Mouse (Mus musculus): ENCODE results near the gene Kpna1. TPM values are rescaled to one million over a fixed set of nuclear protein-coding genes. Genes with fewer than 3 reads are reported as not detected.
"Not testable (repeated sequence)": the region's sequence is repeated elsewhere in the genome, so short reads cannot be mapped to it uniquely, and the experiment has no call there.

Kpna1 gene
- polyA plus RNA-seq, 1 experiment from 2014 or later, result 19.5 TPM

GRCm38 (mm10) chr16:35982902-35983516 is 4.5 kb downstream of the Kpna1 start:
- WGBS, result under 1% methylated on average over 43 of the region's 54 CpGs
- Histone ChIP-seq H3K36me3 (ENCODE audit: control insufficient read depth, insufficient read depth, low read length) (no peaks in the 10 kb centered on the region), H3K4me2 (replicated peaks; ENCODE audit: low read depth) (peak overlapping the region; percentile 69), H3K27me3 (ENCODE audit: control insufficient read depth, insufficient read depth, low read length) (0 out of 2 replicates have a peak, but pooled peaks cover 5% of the 10 kb centered on the region), H3K27ac (replicated peaks) (peak overlapping the region; percentile 100), H3K4me1 (replicated peaks; ENCODE audit: control insufficient read depth, insufficient read depth) (no peaks in the 10 kb centered on the region), H3K4me3 (ENCODE audit: low read depth, low read length) (peak overlapping the region; percentile 98), H3K9ac (ENCODE audit: low read length) (peak overlapping the region; percentile 93), H3K9me3 (ENCODE audit: control insufficient read depth, low read length) (no peaks in the 10 kb centered on the region)
- TF ChIP-seq EP300 (optimal IDR thresholded peaks at IDR 0.05), result no peak
- no peak for TF ChIP-seq CTCF (IDR thresholded peaks at IDR 0.05; ENCODE audit: low read depth)
- DNase-seq (ENCODE audit: low spot score) (peak; percentile 94), ATAC-seq (ENCODE audit: low FRiP score, low TSS enrichment) (peak; percentile 94)

- TF ChIP-seq CTCF (IDR thresholded peaks at IDR 0.05; ENCODE audit: low read depth) (no peak), EP300 (optimal IDR thresholded peaks at IDR 0.05) (no peak)
- peak; percentile 65 for ATAC-seq (ENCODE audit: low FRiP score, low TSS enrichment)
- H3K4me2 ChIP-seq (replicated peaks; ENCODE audit: low read depth), result peak overlapping the region; percentile 69
- 0 out of 2 replicates have a peak, but pooled peaks cover 5% of the 10 kb centered on the region for H3K27me3 ChIP-seq (ENCODE audit: control insufficient read depth, insufficient read depth, low read length)
- no peaks in the 10 kb centered on the region for H3K4me1 ChIP-seq (replicated peaks; ENCODE audit: control insufficient read depth, insufficient read depth)
- no peaks in the 10 kb centered on the region for H3K36me3 ChIP-seq (ENCODE audit: control insufficient read depth, insufficient read depth, low read length)
- DNase-seq (ENCODE audit: low spot score), result peak; percentile 73
- H3K4me3 ChIP-seq (ENCODE audit: low read depth, low read length), result peak overlapping the region; percentile 98
- H3K9ac ChIP-seq (ENCODE audit: low read length), result peak overlapping the region; percentile 93
- WGBS, result 0% methylated on average over 39 of the region's 86 CpGs
- peak overlapping the region; percentile 100 for H3K27ac ChIP-seq (replicated peaks)
- H3K9me3 ChIP-seq (ENCODE audit: control insufficient read depth, low read length), result no peaks in the 10 kb centered on the region
Observed at GRCm38 (mm10) chr16:35983517-35984101, 5.1 kb downstream of the Kpna1 start.

GRCm38 (mm10) chr16:35984471-35984870 is 5.9 kb downstream of the Kpna1 start:
- 35% methylated on average over 3 of the region's 3 CpGs for WGBS
- TF ChIP-seq CTCF (IDR thresholded peaks at IDR 0.05; ENCODE audit: low read depth) (no peak), EP300 (optimal IDR thresholded peaks at IDR 0.05) (no peak)
- DNase-seq (ENCODE audit: low spot score), result no peak
- Histone ChIP-seq H3K4me2 (replicated peaks; ENCODE audit: low read depth) (peak overlapping the region; percentile 69; the same call in 1 of the 2 replicates), H3K9ac (ENCODE audit: low read length) (no peak overlapping the region), H3K36me3 (ENCODE audit: control insufficient read depth, insufficient read depth, low read length) (no peaks in the 10 kb centered on the region), H3K4me3 (ENCODE audit: low read depth, low read length) (no peak overlapping the region), H3K27ac (replicated peaks) (no peak overlapping the region), H3K4me1 (replicated peaks; ENCODE audit: control insufficient read depth, insufficient read depth) (no peaks in the 10 kb centered on the region), H3K27me3 (ENCODE audit: control insufficient read depth, insufficient read depth, low read length) (0 out of 2 replicates have a peak, but pooled peaks cover 5% of the 10 kb centered on the region), H3K9me3 (ENCODE audit: control insufficient read depth, low read length) (no peaks in the 10 kb centered on the region)
- ATAC-seq (ENCODE audit: low FRiP score, low TSS enrichment), result no peak

- Histone ChIP-seq H3K4me2 (replicated peaks; ENCODE audit: low read depth) (no peak overlapping the region), H3K27ac (replicated peaks) (no peak overlapping the region), H3K4me1 (replicated peaks; ENCODE audit: control insufficient read depth, insufficient read depth) (no peaks in the 10 kb centered on the region), H3K4me3 (ENCODE audit: low read depth, low read length) (no peak overlapping the region), H3K9ac (ENCODE audit: low read length) (no peak overlapping the region), H3K9me3 (ENCODE audit: control insufficient read depth, low read length) (no peaks in the 10 kb centered on the region), H3K36me3 (ENCODE audit: control insufficient read depth, insufficient read depth, low read length) (no peaks in the 10 kb centered on the region), H3K27me3 (ENCODE audit: control insufficient read depth, insufficient read depth, low read length) (no peaks in the 10 kb centered on the region)
- WGBS, result 51% methylated on average over 1 of the region's 1 CpGs
- DNase-seq (ENCODE audit: low spot score) (no peak), ATAC-seq (ENCODE audit: low FRiP score, low TSS enrichment) (no peak)
- TF ChIP-seq CTCF (IDR thresholded peaks at IDR 0.05; ENCODE audit: low read depth) (no peak), EP300 (optimal IDR thresholded peaks at IDR 0.05) (no peak)
Observed at GRCm38 (mm10) chr16:35987930-35988329, 9.4 kb downstream of the Kpna1 start.

GRCm38 (mm10) chr16:35992391-35992790 is 13.8 kb downstream of the Kpna1 start:
- Histone ChIP-seq H3K27me3 (ENCODE audit: control insufficient read depth, insufficient read depth, low read length) (no peaks in the 10 kb centered on the region), H3K27ac (replicated peaks) (no peak overlapping the region), H3K9ac (ENCODE audit: low read length) (no peak overlapping the region), H3K4me3 (ENCODE audit: low read depth, low read length) (no peak overlapping the region), H3K36me3 (ENCODE audit: control insufficient read depth, insufficient read depth, low read length) (no peaks in the 10 kb centered on the region), H3K9me3 (ENCODE audit: control insufficient read depth, low read length) (no peaks in the 10 kb centered on the region), H3K4me2 (replicated peaks; ENCODE audit: low read depth) (no peak overlapping the region), H3K4me1 (replicated peaks; ENCODE audit: control insufficient read depth, insufficient read depth) (no peaks in the 10 kb centered on the region)
- DNase-seq (ENCODE audit: low spot score) (no peak), ATAC-seq (ENCODE audit: low FRiP score, low TSS enrichment) (no peak)
- WGBS, result 71% methylated on average over 1 of the region's 1 CpGs
- no peak for TF ChIP-seq CTCF (IDR thresholded peaks at IDR 0.05; ENCODE audit: low read depth)
- no peak for TF ChIP-seq EP300 (optimal IDR thresholded peaks at IDR 0.05)

- Histone ChIP-seq H3K27me3 (ENCODE audit: control insufficient read depth, insufficient read depth, low read length) (no peaks in the 10 kb centered on the region), H3K36me3 (ENCODE audit: control insufficient read depth, insufficient read depth, low read length) (no peaks in the 10 kb centered on the region), H3K9me3 (ENCODE audit: control insufficient read depth, low read length) (no peaks in the 10 kb centered on the region), H3K4me2 (replicated peaks; ENCODE audit: low read depth) (no peak overlapping the region), H3K9ac (ENCODE audit: low read length) (no peak overlapping the region), H3K4me1 (replicated peaks; ENCODE audit: control insufficient read depth, insufficient read depth) (no peaks in the 10 kb centered on the region), H3K4me3 (ENCODE audit: low read depth, low read length) (no peak overlapping the region), H3K27ac (replicated peaks) (no peak overlapping the region)
- TF ChIP-seq EP300 (optimal IDR thresholded peaks at IDR 0.05) (no peak), CTCF (IDR thresholded peaks at IDR 0.05; ENCODE audit: low read depth) (no peak)
- no peak for ATAC-seq (ENCODE audit: low FRiP score, low TSS enrichment)
- WGBS, result 72% methylated on average over 3 of the region's 3 CpGs
- DNase-seq (ENCODE audit: low spot score), result no peak
Observed at GRCm38 (mm10) chr16:35993316-35993715, 14.8 kb downstream of the Kpna1 start.

GRCm38 (mm10) chr16:35998852-35999251 is 20.3 kb downstream of the Kpna1 start:
- not testable (repeated sequence) for H3K27ac ChIP-seq (replicated peaks); ATAC-seq (ENCODE audit: low FRiP score, low TSS enrichment); H3K4me1 ChIP-seq (replicated peaks; ENCODE audit: control insufficient read depth, insufficient read depth); H3K27me3 ChIP-seq (ENCODE audit: control insufficient read depth, insufficient read depth, low read length); H3K36me3 ChIP-seq (ENCODE audit: control insufficient read depth, insufficient read depth, low read length); H3K9me3 ChIP-seq (ENCODE audit: control insufficient read depth, low read length); H3K9ac ChIP-seq (ENCODE audit: low read length); H3K4me3 ChIP-seq (ENCODE audit: low read depth, low read length); H3K4me2 ChIP-seq (replicated peaks; ENCODE audit: low read depth); DNase-seq (ENCODE audit: low spot score)
- 90% methylated on average over 4 of the region's 4 CpGs for WGBS
